Mouse (Mus musculus): ENCODE measurements around the gene Plxna4. TPM values are rescaled to one million over a fixed set of nuclear protein-coding genes. Genes with fewer than 3 reads are reported as not detected.

Plxna4 gene
- polyA plus RNA-seq, 1 experiment from 2014 or later: 9.5 TPM

- WGBS: 86% methylated on average over 3 of the region's 3 CpGs
- H3K36me3 ChIP-seq: no peaks in the 10 kb centered on the region
- H3K9ac ChIP-seq: no peak overlapping the region
- ATAC-seq (ENCODE audit: insufficient number of reproducible peaks, low FRiP score): no peak
- no peak overlapping the region for H3K27ac ChIP-seq (ENCODE audit: poor library complexity, severe bottlenecking)
- peaks cover 46% of the 10 kb centered on the region for H3K4me1 ChIP-seq (replicated peaks)
- H3K4me2 ChIP-seq: no peak overlapping the region
- H3K9me3 ChIP-seq (replicated peaks): no peaks in the 10 kb centered on the region
- no peak overlapping the region for H3K4me3 ChIP-seq
- no peaks in the 10 kb centered on the region for H3K27me3 ChIP-seq (replicated peaks)
Observed at GRCm38 (mm10) chr6:32448787-32449186, 139.2 kb downstream of the Plxna4 start.

- Histone ChIP-seq H3K4me2 (no peak overlapping the region), H3K27me3 (replicated peaks) (no peaks in the 10 kb centered on the region), H3K36me3 (no peaks in the 10 kb centered on the region), H3K4me3 (no peak overlapping the region), H3K9ac (no peak overlapping the region), H3K27ac (ENCODE audit: poor library complexity, severe bottlenecking) (no peak overlapping the region), H3K4me1 (replicated peaks) (peaks cover 42% of the 10 kb centered on the region), H3K9me3 (replicated peaks) (no peaks in the 10 kb centered on the region)
- no peak for ATAC-seq (ENCODE audit: insufficient number of reproducible peaks, low FRiP score)
- 76% methylated on average over 4 of the region's 4 CpGs for WGBS
Observed at GRCm38 (mm10) chr6:32446276-32446675, 141.7 kb downstream of the Plxna4 start.

- Histone ChIP-seq H3K4me3 (no peak overlapping the region), H3K36me3 (no peaks in the 10 kb centered on the region), H3K4me2 (no peak overlapping the region), H3K27me3 (replicated peaks) (no peaks in the 10 kb centered on the region), H3K9me3 (replicated peaks) (no peaks in the 10 kb centered on the region), H3K27ac (ENCODE audit: poor library complexity, severe bottlenecking) (no peak overlapping the region), H3K9ac (no peak overlapping the region), H3K4me1 (replicated peaks) (peaks cover 41% of the 10 kb centered on the region)
- ATAC-seq (ENCODE audit: insufficient number of reproducible peaks, low FRiP score): no peak
- WGBS: 25% methylated on average over 2 of the region's 2 CpGs
Observed at GRCm38 (mm10) chr6:32445246-32445645, 142.7 kb downstream of the Plxna4 start.

DNA sequence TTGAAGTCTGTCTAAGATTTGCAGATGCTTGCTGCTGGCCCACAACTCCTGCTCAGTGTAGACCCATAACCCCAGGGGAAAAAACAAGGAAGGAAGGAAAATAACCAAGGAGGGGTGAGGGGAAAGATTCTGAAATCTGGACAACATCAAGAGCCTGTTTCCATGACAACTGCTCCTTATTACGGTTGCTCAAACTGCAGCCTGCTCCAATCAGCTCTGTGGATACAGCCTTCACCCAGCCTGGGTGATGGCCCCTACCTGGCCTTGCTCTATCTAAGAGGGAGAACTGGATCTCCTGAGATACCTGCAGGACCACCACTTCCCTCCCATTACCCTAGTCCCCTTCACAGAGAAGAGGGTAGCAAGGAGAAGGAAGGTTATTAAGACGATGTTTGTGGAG lies 143.6 kb downstream of the Plxna4 start:
- WGBS: 79% methylated on average over 2 of the region's 2 CpGs
- no peak overlapping the region for H3K27ac ChIP-seq (ENCODE audit: poor library complexity, severe bottlenecking)

GRCm38 (mm10) chr6:32443679-32444078 lies 144.3 kb downstream of the Plxna4 start:
- H3K4me2 ChIP-seq: no peak overlapping the region
- ATAC-seq (ENCODE audit: insufficient number of reproducible peaks, low FRiP score): no peak
- peaks cover 35% of the 10 kb centered on the region for H3K4me1 ChIP-seq (replicated peaks)
- no peaks in the 10 kb centered on the region for H3K27me3 ChIP-seq (replicated peaks)
- WGBS: 83% methylated on average over 1 of the region's 1 CpGs
- H3K27ac ChIP-seq (ENCODE audit: poor library complexity, severe bottlenecking): no peak overlapping the region
- H3K9ac ChIP-seq: no peak overlapping the region
- no peaks in the 10 kb centered on the region for H3K9me3 ChIP-seq (replicated peaks)
- no peaks in the 10 kb centered on the region for H3K36me3 ChIP-seq
- no peak overlapping the region for H3K4me3 ChIP-seq

More for the DNA sequence above, 143.6 kb downstream of the Plxna4 start:
- Histone ChIP-seq H3K4me2 (no peak overlapping the region), H3K9me3 (replicated peaks) (no peaks in the 10 kb centered on the region), H3K36me3 (no peaks in the 10 kb centered on the region), H3K9ac (no peak overlapping the region), H3K27me3 (replicated peaks) (no peaks in the 10 kb centered on the region), H3K4me1 (replicated peaks) (peaks cover 37% of the 10 kb centered on the region), H3K4me3 (no peak overlapping the region)
- ATAC-seq (ENCODE audit: insufficient number of reproducible peaks, low FRiP score): no peak

- Histone ChIP-seq H3K27me3 (replicated peaks) (no peaks in the 10 kb centered on the region), H3K4me1 (replicated peaks) (peaks cover 44% of the 10 kb centered on the region), H3K4me3 (no peak overlapping the region), H3K4me2 (no peak overlapping the region), H3K9ac (no peak overlapping the region), H3K36me3 (0 out of 2 replicates have a peak, but pooled peaks cover 2% of the 10 kb centered on the region), H3K27ac (ENCODE audit: poor library complexity, severe bottlenecking) (no peak overlapping the region), H3K9me3 (replicated peaks) (no peaks in the 10 kb centered on the region)
- ATAC-seq (ENCODE audit: insufficient number of reproducible peaks, low FRiP score): no peak
- 61% methylated on average over 2 of the region's 2 CpGs for WGBS
Observed at GRCm38 (mm10) chr6:32439434-32439833, 148.6 kb downstream of the Plxna4 start.

DNA sequence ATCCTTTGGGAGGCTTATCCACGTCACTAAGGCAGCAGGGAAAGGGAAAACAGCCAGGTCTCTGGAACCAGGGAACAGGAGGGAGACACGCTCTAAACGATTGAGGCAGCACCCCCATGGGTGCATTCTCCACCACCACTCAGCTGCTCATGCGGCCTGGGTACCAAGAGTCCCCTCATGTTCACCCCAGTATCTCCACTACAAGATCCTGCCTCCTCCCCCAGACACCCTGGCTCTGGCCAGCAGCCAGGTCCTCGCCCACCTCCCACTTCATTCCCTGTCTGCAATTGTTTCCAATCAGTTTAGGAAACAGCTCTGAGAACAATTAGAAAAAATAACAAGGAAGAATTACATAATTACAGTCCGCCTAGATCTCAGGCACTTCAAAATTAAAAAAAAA lies 150.8 kb downstream of the Plxna4 start:
- Histone ChIP-seq H3K27ac (ENCODE audit: poor library complexity, severe bottlenecking) (peak overlapping the region; percentile 30; the same call in 1 of the 2 replicates), H3K4me1 (replicated peaks) (peaks cover 49% of the 10 kb centered on the region), H3K36me3 (0 out of 2 replicates have a peak, but pooled peaks cover 2% of the 10 kb centered on the region), H3K4me2 (peak overlapping the region; percentile 31; the same call in 1 of the 2 replicates), H3K9me3 (replicated peaks) (no peaks in the 10 kb centered on the region), H3K27me3 (replicated peaks) (no peaks in the 10 kb centered on the region), H3K9ac (no peak overlapping the region; the same call in 1 of the 2 replicates), H3K4me3 (no peak overlapping the region)
- peak; percentile 61 for ATAC-seq (ENCODE audit: insufficient number of reproducible peaks, low FRiP score)
- 33% methylated on average over 6 of the region's 6 CpGs for WGBS

DNA sequence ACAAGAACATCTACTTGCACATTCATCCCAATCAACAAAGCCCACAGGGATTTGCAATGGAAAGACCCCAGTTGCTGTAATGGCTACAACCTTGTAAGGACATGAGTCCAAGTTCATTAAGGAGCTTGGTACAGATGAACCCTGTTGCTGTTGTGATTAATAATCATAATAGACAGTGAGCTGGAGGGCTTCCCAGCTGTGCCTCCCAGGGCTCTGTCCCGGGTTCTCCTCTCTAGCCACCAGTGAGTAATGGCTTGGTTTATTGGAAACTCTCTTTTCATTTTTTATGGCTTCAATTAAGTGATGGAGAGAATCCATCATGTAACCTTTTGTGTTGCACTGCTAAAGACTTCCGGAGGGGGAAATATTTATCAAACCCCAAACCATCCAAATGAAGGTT lies 164.9 kb downstream of the Plxna4 start:
- 75% methylated on average over 2 of the region's 2 CpGs for WGBS
- Histone ChIP-seq H3K4me3 (no peak overlapping the region), H3K27ac (ENCODE audit: poor library complexity, severe bottlenecking) (no peak overlapping the region), H3K4me2 (no peak overlapping the region), H3K27me3 (replicated peaks) (no peaks in the 10 kb centered on the region), H3K4me1 (replicated peaks) (peaks cover 15% of the 10 kb centered on the region), H3K9ac (no peak overlapping the region), H3K9me3 (replicated peaks) (no peaks in the 10 kb centered on the region), H3K36me3 (no peaks in the 10 kb centered on the region)
- no peak for ATAC-seq (ENCODE audit: insufficient number of reproducible peaks, low FRiP score)

GRCm38 (mm10) chr6:32420610-32421009 lies 167.4 kb downstream of the Plxna4 start:
- H3K9me3 ChIP-seq (replicated peaks): no peaks in the 10 kb centered on the region
- H3K9ac ChIP-seq: no peak overlapping the region
- 87% methylated on average over 3 of the region's 3 CpGs for WGBS
- ATAC-seq (ENCODE audit: insufficient number of reproducible peaks, low FRiP score): no peak
- H3K27me3 ChIP-seq (replicated peaks): no peaks in the 10 kb centered on the region
- no peak overlapping the region for H3K4me3 ChIP-seq
- no peak overlapping the region for H3K27ac ChIP-seq (ENCODE audit: poor library complexity, severe bottlenecking)
- H3K4me2 ChIP-seq: no peak overlapping the region
- H3K4me1 ChIP-seq (replicated peaks): peaks cover 17% of the 10 kb centered on the region
- H3K36me3 ChIP-seq: no peaks in the 10 kb centered on the region

DNA sequence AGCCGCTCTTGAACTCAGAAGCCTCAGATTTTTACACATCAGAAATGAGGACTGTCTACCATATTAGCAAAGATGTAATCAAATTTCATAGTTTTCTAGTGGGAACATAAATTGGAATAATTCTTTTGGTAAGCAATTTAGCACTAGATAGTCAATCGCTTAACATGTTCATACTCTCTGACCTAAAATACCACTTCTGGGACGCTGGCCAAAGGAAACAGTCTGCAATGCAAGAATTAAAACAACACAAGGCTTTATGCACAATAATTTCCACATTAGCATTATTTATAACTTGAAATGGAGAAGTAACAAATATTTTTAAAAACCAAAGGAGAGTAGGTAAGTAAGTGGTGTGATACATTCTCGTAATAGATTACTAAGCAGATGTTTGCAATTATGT lies 170.6 kb downstream of the Plxna4 start:
- Histone ChIP-seq H3K36me3 (no peaks in the 10 kb centered on the region), H3K4me2 (no peak overlapping the region), H3K9ac (no peak overlapping the region), H3K4me3 (no peak overlapping the region), H3K9me3 (replicated peaks) (no peaks in the 10 kb centered on the region), H3K4me1 (replicated peaks) (peaks cover 20% of the 10 kb centered on the region), H3K27me3 (replicated peaks) (no peaks in the 10 kb centered on the region), H3K27ac (ENCODE audit: poor library complexity, severe bottlenecking) (no peak overlapping the region)
- no peak for ATAC-seq (ENCODE audit: insufficient number of reproducible peaks, low FRiP score)
- WGBS: 77% methylated on average over 4 of the region's 4 CpGs

- no peak overlapping the region for H3K4me3 ChIP-seq
- H3K9ac ChIP-seq: no peak overlapping the region
- H3K27ac ChIP-seq (ENCODE audit: poor library complexity, severe bottlenecking): no peak overlapping the region
- no peak overlapping the region for H3K4me2 ChIP-seq
- no peaks in the 10 kb centered on the region for H3K27me3 ChIP-seq (replicated peaks)
- H3K9me3 ChIP-seq (replicated peaks): no peaks in the 10 kb centered on the region
- no peak for ATAC-seq (ENCODE audit: insufficient number of reproducible peaks, low FRiP score)
- WGBS: 69% methylated on average over 5 of the region's 5 CpGs
- H3K4me1 ChIP-seq (replicated peaks): peaks cover 45% of the 10 kb centered on the region
- H3K36me3 ChIP-seq: no peaks in the 10 kb centered on the region
Observed at GRCm38 (mm10) chr6:32411325-32411724, 176.7 kb downstream of the Plxna4 start.

DNA sequence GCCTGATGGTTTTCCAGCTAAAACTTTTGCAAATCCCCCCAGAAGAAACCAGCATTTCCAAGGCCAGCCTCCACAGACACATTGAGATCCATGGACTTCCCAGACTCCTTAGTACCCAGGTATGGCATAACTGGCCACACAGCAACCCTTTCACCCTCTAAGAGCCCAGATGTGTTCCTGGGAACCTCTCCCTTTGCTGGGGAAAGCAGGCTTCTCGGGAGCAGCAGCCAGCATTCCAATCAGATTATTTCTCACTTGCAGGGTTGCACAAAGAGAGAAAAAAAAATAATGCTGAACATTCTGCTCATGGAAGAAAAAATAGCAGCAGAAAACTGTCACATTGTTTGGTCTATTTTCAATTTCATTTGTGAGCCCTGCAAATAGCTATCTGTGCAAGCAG lies 178.4 kb downstream of the Plxna4 start:
- Histone ChIP-seq H3K9me3 (replicated peaks) (no peaks in the 10 kb centered on the region), H3K4me1 (replicated peaks) (peaks cover 43% of the 10 kb centered on the region)

More for the DNA sequence above, 178.4 kb downstream of the Plxna4 start:
- H3K27ac ChIP-seq (ENCODE audit: poor library complexity, severe bottlenecking): no peak overlapping the region
- no peak for ATAC-seq (ENCODE audit: insufficient number of reproducible peaks, low FRiP score)
- no peaks in the 10 kb centered on the region for H3K36me3 ChIP-seq
- no peak overlapping the region for H3K9ac ChIP-seq
- H3K4me3 ChIP-seq: no peak overlapping the region
- no peak overlapping the region for H3K4me2 ChIP-seq
- 9% methylated on average over 1 of the region's 1 CpGs for WGBS
- H3K27me3 ChIP-seq (replicated peaks): no peaks in the 10 kb centered on the region
